Mouse (Mus musculus) heart, adult 2 months (tissue): ENCODE results near the gene Klhdc8a. TPM values are rescaled to one million over a fixed set of nuclear protein-coding genes. Genes with fewer than 3 reads are reported as not detected.
"Not testable (repeated sequence)": the region's sequence is repeated elsewhere in the genome, so short reads cannot be mapped to it uniquely, and the experiment has no call there.

ENCODE experiments used
- DNase-seq, 2 experiments: peaks; one replicate each; pipeline ENCODE4 v3.0.0; 2021
- H3K27ac ChIP-seq: fragments of 200-600 bp; 2 replicates; pipeline ENCODE4 v1.8.1; 2022
- H3K27me3 ChIP-seq: fragments of 200-500 bp; 2 replicates; pipeline ENCODE4 v1.6.1; 2012; ENCODE audit warnings: mild to moderate bottlenecking, low read length, inconsistent platforms, mixed read lengths; ENCODE audit not compliant: control insufficient read depth, insufficient read depth
- H3K36me3 ChIP-seq: fragments of 200-500 bp; 2 replicates; pipeline ENCODE4 v1.6.1; 2012; ENCODE audit warnings: low read length, inconsistent platforms; ENCODE audit not compliant: control insufficient read depth, insufficient read depth
- H3K4me1 ChIP-seq: fragments of 200-500 bp; 2 replicates; pipeline ENCODE4 v1.6.1; 2011; ENCODE audit warnings: low read length; ENCODE audit not compliant: control insufficient read depth, insufficient read depth
- H3K4me3 ChIP-seq: fragments of 200-600 bp; 2 replicates; pipeline ENCODE4 v1.8.1; 2022
- H3K79me2 ChIP-seq: fragments of 200-500 bp; replicated peaks from 2 replicates; pipeline ENCODE4 v1.6.1; 2012; ENCODE audit warnings: mild to moderate bottlenecking, inconsistent platforms, low read length, moderate library complexity, mixed read lengths; ENCODE audit not compliant: control insufficient read depth, insufficient read depth
- H3K9ac ChIP-seq: fragments of 200-500 bp; 2 replicates; pipeline ENCODE4 v1.6.1; 2012; ENCODE audit warnings: low read depth, mild to moderate bottlenecking, control low read depth, inconsistent platforms, low read length, mixed read lengths
- CTCF ChIP-seq: fragments of 200-600 bp; IDR thresholded peaks from 2 replicates; pipeline ENCODE4 v1.8.1; 2022; ENCODE audit warnings: antibody characterized with exemption, mild to moderate bottlenecking, moderate library complexity
- EP300 ChIP-seq: fragments of 200-500 bp; IDR thresholded peaks from 2 replicates; pipeline ENCODE4 v1.6.1; 2011; ENCODE audit warnings: low read depth, low read length, control low read depth; ENCODE audit not compliant: insufficient read depth
- POLR2A ChIP-seq: fragments of 200-500 bp; IDR thresholded peaks from 2 replicates; pipeline ENCODE4 v1.6.1; 2011; ENCODE audit warnings: mild to moderate bottlenecking, low read depth, low read length, control low read depth; ENCODE audit not compliant: insufficient read depth
- WGBS: fragments of 180-500 bp; shearing (Covaris S2); methylation state at CpG from one replicate; pipeline ENCODE4 v1.1.7; 2018; 5-methylcytosine and 5-hydroxymethylcytosine counted together
- intact Hi-C: fragments of 180-260 bp; cut with DNase I; formaldehyde crosslinking; loops from one replicate; pipeline ENCODE4 v1.15.1; 2025
- polyA plus RNA-seq: library from polyadenylated mRNA; depleted of rRNA; stranded (reverse); fragments of >200 nt; gene quantifications from 2 replicates; pipeline ENCODE4 v1.2.3, GENCODE M21; 2012
- total RNA-seq, 2 experiments: library from RNA; stranded (reverse); gene quantifications; 2 replicates each; pipeline ENCODE4 v1.2.3; 2021

Gene Klhdc8a
- total and polyA plus RNA-seq, 3 experiments, result 15.4 to 21.0 (median 15.9) TPM

DNA sequence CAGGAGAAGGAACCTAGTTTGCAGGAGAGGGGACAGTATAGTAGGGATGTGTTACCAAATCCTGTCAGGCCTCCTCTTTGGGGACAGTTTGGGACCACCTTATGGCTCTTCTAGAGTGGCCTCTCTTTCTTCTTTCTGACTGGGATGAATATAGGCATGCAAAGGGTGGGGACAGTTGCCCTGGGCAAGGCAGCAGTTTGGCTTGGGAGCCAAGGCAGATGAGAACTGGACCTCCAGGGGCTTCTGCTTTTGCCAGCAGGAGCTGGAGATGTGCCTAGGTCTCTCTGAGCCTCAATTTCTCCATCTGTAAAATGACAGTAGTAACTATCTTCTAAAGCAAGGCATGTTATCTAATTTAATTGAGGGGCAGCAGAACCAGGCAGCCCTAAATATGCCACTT lies 48.5 kb downstream of the Klhdc8a start:
- DNase-seq, result peak in 1 of 2 experiments; percentile 39
- no peaks in the 10 kb centered on the region for H3K27me3 ChIP-seq
- H3K4me3 ChIP-seq, result no peak overlapping the region
- intact Hi-C loops, result no loop called here
- H3K36me3 ChIP-seq, result no peaks in the 10 kb centered on the region
- peaks cover 30% of the 10 kb centered on the region for H3K4me1 ChIP-seq
- TF ChIP-seq CTCF (no peak), EP300 (no peak), POLR2A (no peak)
- no peak overlapping the region; the same call in 1 of the 2 replicates for H3K9ac ChIP-seq
- H3K27ac ChIP-seq, result peak overlapping the region; percentile 84
- H3K79me2 ChIP-seq, result no peaks in the 10 kb centered on the region

DNA sequence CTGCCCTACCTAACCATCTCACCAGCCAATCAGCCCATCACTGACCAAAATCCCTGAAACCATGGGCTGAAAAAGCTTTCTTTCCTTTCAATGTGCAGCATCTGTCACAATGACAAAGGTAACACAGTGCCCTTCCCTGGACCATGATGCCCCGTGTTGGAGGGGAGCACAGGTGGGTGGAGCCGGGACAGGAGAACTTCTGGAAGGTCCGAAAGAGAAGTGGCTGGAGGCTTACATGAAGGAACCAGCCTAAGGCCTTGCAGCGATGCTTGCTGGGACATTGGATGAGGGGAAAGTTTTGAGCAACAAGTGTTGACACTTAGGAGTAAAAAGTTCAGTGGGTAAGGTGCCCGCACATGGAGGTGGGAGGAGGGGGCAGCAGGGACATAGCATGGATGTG lies 50.0 kb downstream of the Klhdc8a start:
- Histone ChIP-seq H3K9ac (no peak overlapping the region), H3K36me3 (no peaks in the 10 kb centered on the region), H3K27ac (no peak overlapping the region), H3K4me1 (peaks cover 26% of the 10 kb centered on the region), H3K27me3 (no peaks in the 10 kb centered on the region), H3K4me3 (no peak overlapping the region), H3K79me2 (no peaks in the 10 kb centered on the region)
- 91% methylated on average over 5 of the region's 5 CpGs for WGBS
- intact Hi-C loops, result no loop called here
- TF ChIP-seq EP300, result no peak
- TF ChIP-seq CTCF, result no peak
- TF ChIP-seq POLR2A, result no peak
- DNase-seq, result no peak

DNA sequence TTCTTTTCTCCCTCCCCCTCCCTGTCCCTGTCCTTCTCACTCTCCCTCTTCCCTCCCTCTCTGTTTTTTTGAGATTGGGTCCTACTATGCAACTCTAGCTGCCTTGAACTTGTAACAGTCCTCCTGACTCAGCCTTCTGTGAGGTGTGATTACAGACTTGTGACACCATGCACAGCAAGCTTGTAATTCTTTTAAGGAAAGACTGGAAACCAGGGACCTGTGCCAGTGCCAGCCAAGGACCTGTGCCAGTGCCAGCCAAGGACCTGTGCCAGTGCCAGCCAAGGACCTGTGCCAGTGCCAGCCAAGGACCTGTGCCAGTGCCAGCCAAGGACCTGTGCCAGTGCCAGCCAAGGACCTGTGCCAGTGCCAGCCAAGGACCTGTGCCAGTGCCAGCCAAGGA lies 50.6 kb downstream of the Klhdc8a start:
- H3K79me2 ChIP-seq, H3K4me3 ChIP-seq, H3K27ac ChIP-seq, H3K9ac ChIP-seq, DNase-seq, H3K27me3 ChIP-seq, H3K36me3 ChIP-seq, intact Hi-C loops: not testable (repeated sequence)
- peaks cover 26% of the 10 kb centered on the region for H3K4me1 ChIP-seq

DNA sequence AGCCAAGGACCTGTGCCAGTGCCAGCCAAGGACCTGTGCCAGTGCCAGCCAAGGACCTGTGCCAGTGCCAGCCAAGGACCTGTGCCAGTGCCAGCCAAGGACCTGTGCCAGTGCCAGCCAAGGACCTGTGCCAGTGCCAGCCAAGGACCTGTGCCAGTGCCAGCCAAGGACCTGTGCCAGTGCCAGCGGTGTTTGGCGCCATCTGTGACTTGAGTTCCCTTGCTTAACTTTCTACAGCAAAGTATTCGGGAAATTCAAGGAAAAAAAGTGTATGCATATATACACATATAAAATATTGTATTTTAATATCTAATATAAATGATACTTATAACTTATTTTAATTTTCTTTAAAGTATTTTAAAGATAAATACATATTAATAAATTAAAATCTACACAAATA lies 51.2 kb downstream of the Klhdc8a start:
- H3K27me3 ChIP-seq, H3K9ac ChIP-seq, DNase-seq, H3K79me2 ChIP-seq, H3K36me3 ChIP-seq, intact Hi-C loops, H3K27ac ChIP-seq, H3K4me3 ChIP-seq: not testable (repeated sequence)
- 94% methylated on average over 3 of the region's 3 CpGs for WGBS
- peaks cover 28% of the 10 kb centered on the region for H3K4me1 ChIP-seq

DNA sequence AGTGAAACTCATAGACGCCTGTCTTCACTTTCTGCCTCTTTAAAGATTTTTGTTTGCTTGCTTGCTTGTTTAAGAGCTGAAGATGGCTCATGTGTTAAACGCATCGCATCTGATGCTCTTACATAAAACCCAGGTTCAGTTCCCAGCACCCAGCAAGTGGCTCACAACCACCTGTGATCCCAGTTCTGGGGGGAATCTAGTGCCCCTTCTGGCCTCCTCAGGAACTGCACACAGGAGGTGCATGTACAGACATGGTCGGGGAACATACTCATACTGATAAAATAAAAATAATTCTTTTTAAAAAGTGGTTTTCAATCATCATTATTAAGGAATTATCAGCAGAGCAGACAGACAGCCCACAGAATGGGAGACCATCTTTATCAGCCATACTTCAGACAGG lies 52.6 kb downstream of the Klhdc8a start:
- H3K27ac ChIP-seq, result no peak overlapping the region
- H3K4me3 ChIP-seq, result no peak overlapping the region
- H3K36me3 ChIP-seq, result no peaks in the 10 kb centered on the region
- H3K79me2 ChIP-seq, result no peaks in the 10 kb centered on the region
- TF ChIP-seq CTCF (peak; percentile 35), EP300 (no peak)
- peaks cover 24% of the 10 kb centered on the region for H3K4me1 ChIP-seq
- WGBS, result 97% methylated on average over 4 of the region's 4 CpGs
- no peak overlapping the region for H3K9ac ChIP-seq
- H3K27me3 ChIP-seq, result no peaks in the 10 kb centered on the region
- DNase-seq, result no peak
- intact Hi-C loops, result no loop called here

DNA sequence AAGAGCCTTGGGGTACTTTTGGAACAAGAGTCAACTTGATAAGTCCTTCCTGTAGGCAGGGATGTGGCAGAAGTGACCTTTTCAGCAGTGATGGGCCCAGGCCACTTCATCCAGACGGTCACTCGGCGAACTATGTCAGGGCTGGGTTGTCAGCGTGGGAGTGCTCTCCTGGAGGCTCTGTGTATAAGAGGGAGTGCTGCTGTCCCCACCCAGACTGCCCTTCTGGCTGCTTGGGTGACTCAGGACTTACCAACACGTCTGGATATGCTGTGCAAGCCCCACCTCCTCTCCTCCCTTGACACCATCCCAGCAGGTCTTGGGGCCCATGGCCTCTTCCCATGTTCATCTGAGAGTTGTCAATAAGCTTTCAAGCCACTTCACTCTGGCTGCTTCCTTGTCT lies 55.0 kb downstream of the Klhdc8a start:
- Histone ChIP-seq H3K79me2 (no peaks in the 10 kb centered on the region), H3K9ac (no peak overlapping the region), H3K27ac (no peak overlapping the region), H3K4me3 (no peak overlapping the region), H3K36me3 (no peaks in the 10 kb centered on the region), H3K27me3 (no peaks in the 10 kb centered on the region), H3K4me1 (peaks cover 15% of the 10 kb centered on the region)
- intact Hi-C loops, result no loop called here
- TF ChIP-seq CTCF (no peak), EP300 (no peak), POLR2A (no peak)
- DNase-seq, result no peak
- WGBS, result 36% methylated on average over 5 of the region's 5 CpGs

GRCm38 (mm10) chr1:132354234-132354633 lies 55.8 kb downstream of the Klhdc8a start:
- H3K27me3 ChIP-seq, result no peaks in the 10 kb centered on the region
- intact Hi-C loops, result loop anchor here (2.0 kb wide), 1 partner anchor 195 kb away; no protein-coding TSS in a partner anchor
- H3K79me2 ChIP-seq, result no peaks in the 10 kb centered on the region
- WGBS, result 81% methylated on average over 9 of the region's 9 CpGs
- no peak for TF ChIP-seq POLR2A
- no peak for TF ChIP-seq EP300
- peak overlapping the region; percentile 49; the same call in 1 of the 2 replicates for H3K27ac ChIP-seq
- H3K4me1 ChIP-seq, result peaks cover 15% of the 10 kb centered on the region
- peak in 1 of 2 experiments; percentile 3 for DNase-seq
- H3K4me3 ChIP-seq, result no peak overlapping the region
- no peaks in the 10 kb centered on the region for H3K36me3 ChIP-seq
- H3K9ac ChIP-seq, result no peak overlapping the region
